Mouse (Mus musculus): ENCODE results near the gene Corin. TPM values are rescaled to one million over a fixed set of nuclear protein-coding genes. Genes with fewer than 3 reads are reported as not detected.

The Corin gene
- polyA plus RNA-seq, 1 experiment: 2.3 TPM

DNA sequence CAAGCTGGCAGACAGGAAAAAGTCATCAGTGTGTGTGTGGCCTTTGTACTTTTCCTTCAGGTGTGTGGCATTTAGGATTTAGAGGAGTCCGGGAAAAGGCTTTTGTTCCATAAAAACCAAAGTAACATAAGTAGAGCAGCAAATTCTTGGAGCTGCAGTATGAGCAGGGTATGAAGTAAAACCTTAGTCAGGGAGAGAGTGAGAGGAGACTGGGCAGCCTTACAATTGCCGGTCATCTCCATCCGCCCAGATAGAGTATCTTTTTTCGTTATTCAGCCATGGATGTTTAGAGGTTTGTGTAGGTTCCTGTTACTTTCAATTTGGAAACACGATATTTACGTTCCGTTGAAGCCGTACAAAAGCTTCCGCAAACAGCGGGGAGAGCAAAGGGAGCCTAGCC, 247.2 kb downstream of the Corin start:
- TF ChIP-seq POLR2A (IDR thresholded peaks at IDR 0.05; ENCODE audit: borderline replicate concordance, extremely low read depth, insufficient read depth, insufficient read length, poor library complexity, severe bottlenecking) (no peak), CTCF (IDR thresholded peaks at IDR 0.05; ENCODE audit: borderline replicate concordance, extremely low read depth, insufficient read depth, insufficient read length) (no peak)
- DNase-seq (ENCODE audit: low read depth): peak; percentile 40

GRCm38 (mm10) chr5:72254958-72255357, 249.3 kb downstream of the Corin start:
- no peak for DNase-seq (ENCODE audit: low read depth)
- TF ChIP-seq CTCF (IDR thresholded peaks at IDR 0.05; ENCODE audit: borderline replicate concordance, extremely low read depth, insufficient read depth, insufficient read length): no peak
- TF ChIP-seq POLR2A (IDR thresholded peaks at IDR 0.05; ENCODE audit: borderline replicate concordance, extremely low read depth, insufficient read depth, insufficient read length, poor library complexity, severe bottlenecking): no peak

DNA sequence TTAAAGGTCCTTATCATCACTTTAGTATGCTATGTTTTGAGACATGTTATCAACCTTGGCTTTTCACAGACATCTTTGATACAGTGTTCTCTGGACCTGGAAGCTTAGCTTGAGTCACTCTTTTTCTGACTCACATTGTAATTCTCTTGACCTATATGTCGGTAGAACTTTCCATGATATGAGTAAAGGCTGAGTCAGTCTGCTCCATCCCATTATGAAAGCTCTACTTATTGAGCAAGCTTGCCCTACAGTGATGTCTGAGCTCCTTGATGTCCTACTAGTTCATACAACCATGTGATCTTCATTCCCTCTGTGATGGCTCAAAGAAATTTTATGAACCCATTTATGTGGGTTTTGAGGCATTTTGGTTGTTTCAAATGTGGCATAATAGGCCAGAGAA, 254.1 kb downstream of the Corin start:
- TF ChIP-seq CTCF (IDR thresholded peaks at IDR 0.05; ENCODE audit: borderline replicate concordance, extremely low read depth, insufficient read depth, insufficient read length) (no peak), POLR2A (IDR thresholded peaks at IDR 0.05; ENCODE audit: borderline replicate concordance, extremely low read depth, insufficient read depth, insufficient read length, poor library complexity, severe bottlenecking) (no peak)
- DNase-seq (ENCODE audit: low read depth): no peak

Other genes with a start within 250 kb of the Corin start
- gene Nfxl1, start 55.2 kb upstream of the Corin start, polyA plus RNA-seq (2012; rRNA removed): 14.7 and 21.6 TPM in 2 replicates
- gene Zar1, start 76.8 kb upstream of the Corin start, polyA plus RNA-seq (2012; rRNA removed): 1.6 and 2.0 TPM in 2 replicates
- 3.5 and 4.6 TPM in 2 replicates for gene Gm5868, start 83.1 kb upstream of the Corin start, polyA plus RNA-seq (2012; rRNA removed)
- not detected in 2 replicates for gene Cnga1, start 139.8 kb upstream of the Corin start, polyA plus RNA-seq (2012; rRNA removed)
- gene Nipal1, start 143.3 kb upstream of the Corin start, polyA plus RNA-seq (2012; rRNA removed): 0.52 and 0.54 TPM in 2 replicates
- gene Txk, start 248.3 kb upstream of the Corin start, polyA plus RNA-seq (2012; rRNA removed): 0.07 and 0.08 TPM in 2 replicates